Mouse (Mus musculus): ENCODE measurements around the gene Erc2. TPM values are rescaled to one million over a fixed set of nuclear protein-coding genes. Genes with fewer than 3 reads are reported as not detected.

The Erc2 gene
- total and polyA plus RNA-seq, 3 experiments, result not detected

- no peak overlapping the region for H3K27ac ChIP-seq (ENCODE audit: insufficient read depth, low read depth)
- H3K27me3 ChIP-seq (replicated peaks), result no peaks in the 10 kb centered on the region
- in situ Hi-C loops (cut with MboI; ENCODE audit: low pct_ligation_motif_present, low pct_unique_long_range_greater_than_20kb, low sequenced_read_pairs) (no loop called here), dilution Hi-C loops (cut with MboI; ENCODE audit: extremely low pct_ligation_motif_present, extremely low pct_unique_long_range_greater_than_20kb, low sequenced_read_pairs) (no loop called here)
- H3K9me3 ChIP-seq (replicated peaks; ENCODE audit: low read length), result no peaks in the 10 kb centered on the region
- no peak for TF ChIP-seq ETS1 (conservative IDR thresholded peaks at IDR 0.05; ENCODE audit: low read depth, low read length)
- no peak overlapping the region for H3K4me2 ChIP-seq (ENCODE audit: insufficient read depth, low read depth, poor library complexity, severe bottlenecking)
- no peak overlapping the region for H3K4me3 ChIP-seq (replicated peaks in 1 of 3; ENCODE audit: low read depth in 2 of 3, low read length in 2 of 3, poor library complexity in 1 of 3)
- H3K9ac ChIP-seq (ENCODE audit: insufficient read depth, low read depth), result no peak overlapping the region
- peaks cover 0 to 6% of the 10 kb centered on the region in 2 experiments; a peak in 2 of 4 replicates for H3K4me1 ChIP-seq (ENCODE audit: control insufficient read depth in 1 of 2, insufficient read depth in 2 of 2)
- no peaks in the 10 kb centered on the region for H3K36me3 ChIP-seq (replicated peaks in 1 of 2; ENCODE audit: control insufficient read depth in 1 of 2, insufficient read depth in 1 of 2, low read length in 1 of 2)
- H3K79me2 ChIP-seq (replicated peaks; ENCODE audit: control insufficient read depth, extremely low read depth, insufficient read depth, poor library complexity, severe bottlenecking), result no peaks in the 10 kb centered on the region
- DNase-seq (ENCODE audit: extremely low read depth), result no peak
Observed at GRCm38 (mm10) chr14:27628701-27629100, 6.5 kb downstream of the Erc2 start.

- Histone ChIP-seq H3K79me2 (replicated peaks; ENCODE audit: control insufficient read depth, extremely low read depth, insufficient read depth, poor library complexity, severe bottlenecking) (no peaks in the 10 kb centered on the region), H3K4me1 (ENCODE audit: control insufficient read depth in 1 of 2, insufficient read depth in 2 of 2) (peaks cover 0 to 6% of the 10 kb centered on the region in 2 experiments; a peak in 2 of 4 replicates), H3K4me2 (ENCODE audit: insufficient read depth, low read depth, poor library complexity, severe bottlenecking) (no peak overlapping the region), H3K36me3 (replicated peaks in 1 of 2; ENCODE audit: control insufficient read depth in 1 of 2, insufficient read depth in 1 of 2, low read length in 1 of 2) (no peaks in the 10 kb centered on the region), H3K4me3 (replicated peaks in 1 of 3; ENCODE audit: low read depth in 2 of 3, low read length in 2 of 3, poor library complexity in 1 of 3) (no peak overlapping the region), H3K27ac (ENCODE audit: insufficient read depth, low read depth) (no peak overlapping the region), H3K27me3 (replicated peaks) (no peaks in the 10 kb centered on the region), H3K9me3 (replicated peaks; ENCODE audit: low read length) (no peaks in the 10 kb centered on the region), H3K9ac (ENCODE audit: insufficient read depth, low read depth) (no peak overlapping the region)
- dilution Hi-C loops (cut with MboI; ENCODE audit: extremely low pct_ligation_motif_present, extremely low pct_unique_long_range_greater_than_20kb, low sequenced_read_pairs) (no loop called here), in situ Hi-C loops (cut with MboI; ENCODE audit: low pct_ligation_motif_present, low pct_unique_long_range_greater_than_20kb, low sequenced_read_pairs) (no loop called here)
- TF ChIP-seq RAD21 (IDR thresholded peaks at IDR 0.05; ENCODE audit: low read depth, low read length) (no peak), USF2 (conservative IDR thresholded peaks at IDR 0.05; ENCODE audit: low read depth, low read length) (no peak), SIN3A (IDR thresholded peaks at IDR 0.05; ENCODE audit: low read length) (no peak), MXI1 (IDR thresholded peaks at IDR 0.05; ENCODE audit: low read depth, low read length) (no peak), MAFK (IDR thresholded peaks at IDR 0.05; ENCODE audit: insufficient replicate concordance, low read length) (no peak), KAT2A (IDR thresholded peaks at IDR 0.05; ENCODE audit: insufficient replicate concordance, low read length) (no peak), MAX (IDR thresholded peaks at IDR 0.05; ENCODE audit: low read length) (no peak)
- DNase-seq (ENCODE audit: extremely low read depth), result no peak
Observed at GRCm38 (mm10) chr14:27629369-27630012, 7.3 kb downstream of the Erc2 start.

- H3K27me3 ChIP-seq (replicated peaks), result no peaks in the 10 kb centered on the region
- H3K27ac ChIP-seq (ENCODE audit: insufficient read depth, low read depth), result no peak overlapping the region
- dilution Hi-C loops (cut with MboI; ENCODE audit: extremely low pct_ligation_motif_present, extremely low pct_unique_long_range_greater_than_20kb, low sequenced_read_pairs), result no loop called here
- TF ChIP-seq CTCF (conservative IDR thresholded peaks at IDR 0.05 in 1 of 2, IDR thresholded peaks at IDR 0.05 in 1 of 2; ENCODE audit: low read depth in 2 of 2, low read length in 2 of 2), result no peak
- TF ChIP-seq PAX5 (IDR thresholded peaks at IDR 0.05; ENCODE audit: low read length), result no peak
- TF ChIP-seq E2F4 (IDR thresholded peaks at IDR 0.05; ENCODE audit: insufficient replicate concordance, low read depth, low read length), result no peak
- no peak for TF ChIP-seq HCFC1 (IDR thresholded peaks at IDR 0.05; ENCODE audit: low read depth, low read length)
- no peak for TF ChIP-seq IRF4 (IDR thresholded peaks at IDR 0.05; ENCODE audit: low read depth, low read length)
- TF ChIP-seq ZC3H11A (IDR thresholded peaks at IDR 0.05; ENCODE audit: low read depth, low read length), result no peak
- TF ChIP-seq MAZ (IDR thresholded peaks at IDR 0.05; ENCODE audit: low read depth, low read length), result no peak
- no peak for TF ChIP-seq CHD2 (IDR thresholded peaks at IDR 0.05; ENCODE audit: low read length)
- TF ChIP-seq TCF12 (IDR thresholded peaks at IDR 0.05; ENCODE audit: low read depth, low read length), result no peak
- no peak for TF ChIP-seq USF1 (IDR thresholded peaks at IDR 0.05; ENCODE audit: low read depth, low read length)
- no peak for TF ChIP-seq ETS1 (conservative IDR thresholded peaks at IDR 0.05; ENCODE audit: low read depth, low read length)
- no peak for TF ChIP-seq TBP (conservative IDR thresholded peaks at IDR 0.05; ENCODE audit: low read depth, low read length)
- no peak for TF ChIP-seq ZKSCAN1 (IDR thresholded peaks at IDR 0.05; ENCODE audit: borderline replicate concordance, low read depth, low read length)
- TF ChIP-seq JUND (conservative IDR thresholded peaks at IDR 0.05; ENCODE audit: low read depth, low read length), result no peak
- no peak for TF ChIP-seq MAFK (IDR thresholded peaks at IDR 0.05; ENCODE audit: insufficient replicate concordance, low read length)
- no peak overlapping the region for H3K4me2 ChIP-seq (ENCODE audit: insufficient read depth, low read depth, poor library complexity, severe bottlenecking)
- in situ Hi-C loops (cut with MboI; ENCODE audit: low pct_ligation_motif_present, low pct_unique_long_range_greater_than_20kb, low sequenced_read_pairs), result no loop called here
- H3K4me1 ChIP-seq (ENCODE audit: control insufficient read depth in 1 of 2, insufficient read depth in 2 of 2), result peaks cover 0 to 6% of the 10 kb centered on the region in 2 experiments; a peak in 2 of 4 replicates
- H3K9me3 ChIP-seq (replicated peaks; ENCODE audit: low read length), result no peaks in the 10 kb centered on the region
- H3K4me3 ChIP-seq (replicated peaks in 1 of 3; ENCODE audit: low read depth in 2 of 3, low read length in 2 of 3, poor library complexity in 1 of 3), result no peak overlapping the region
- no peaks in the 10 kb centered on the region for H3K36me3 ChIP-seq (replicated peaks in 1 of 2; ENCODE audit: control insufficient read depth in 1 of 2, insufficient read depth in 1 of 2, low read length in 1 of 2)
- no peak for DNase-seq (ENCODE audit: extremely low read depth)
- no peak overlapping the region for H3K9ac ChIP-seq (ENCODE audit: insufficient read depth, low read depth)
- H3K79me2 ChIP-seq (replicated peaks; ENCODE audit: control insufficient read depth, extremely low read depth, insufficient read depth, poor library complexity, severe bottlenecking), result no peaks in the 10 kb centered on the region
Observed at GRCm38 (mm10) chr14:27630973-27631640, 8.9 kb downstream of the Erc2 start.

All from CH12.LX (cell line).